In genomic region chr9:115507131-115507689, GRCm38 (mm10) we compare ENCODE assay signal across 19 mouse cellular contexts.
A peak's percentile ranks its signal among the peaks of the same experiment; 100 is the strongest.
DNase-seq lines count a peak whose midpoint lies in the region; ATAC-seq lines count a peak whose summit lies in the region.
"Had no signal": no experiment of that assay in that cellular context is flagged by ENCODE, and none has a peak within 500 bp of the region (broad histone marks: within the 10 kb centered on the region; RNA-seq: fewer than 3 reads in every experiment).

No protein-coding gene starts in this region.

- no peak overlapping the region for H3K9ac ChIP-seq in forebrain, embryonic 13.5 days
- no peak overlapping the region for H3K9ac ChIP-seq in forebrain, embryonic 16.5 days (replicated peaks; ENCODE audit: low read depth, low read length)
- H3K9ac ChIP-seq: heart, embryonic 13.5 days; hindbrain, embryonic 15.5 days had no signal

- ATAC-seq in forebrain, embryonic 13.5 days = peak; percentile 79; the same call in 1 of the 2 replicates
- peak; percentile 74 for ATAC-seq in forebrain, embryonic 16.5 days
- ATAC-seq in granulocyte monocyte progenitor cell, adult 5-6 weeks (replicated peaks; ENCODE audit: poor library complexity, severe bottlenecking) = no peak
- no peak for ATAC-seq in activated CD4-positive, CD25-positive, alpha-beta regulatory T cell, adult 4 months
- ATAC-seq: intestine, embryonic 16.5 days had no signal

- no peaks in the 10 kb centered on the region for H3K27me3 ChIP-seq in forebrain, embryonic 13.5 days
- no peaks in the 10 kb centered on the region for H3K27me3 ChIP-seq in forebrain, embryonic 10.5 days (ENCODE audit: poor library complexity, severe bottlenecking)
- H3K27me3 ChIP-seq in forebrain, embryonic 16.5 days (replicated peaks; ENCODE audit: control insufficient read depth, insufficient read depth, low read length) = no peaks in the 10 kb centered on the region
- H3K27me3 ChIP-seq: CH12.LX; heart, embryonic 13.5 days; hindbrain, embryonic 15.5 days had no signal

- H3K4me3 ChIP-seq in forebrain, embryonic 13.5 days = no peak overlapping the region
- no peak overlapping the region for H3K4me3 ChIP-seq in forebrain, embryonic 10.5 days
- H3K4me3 ChIP-seq in forebrain, embryonic 16.5 days (replicated peaks; ENCODE audit: low read length) = no peak overlapping the region
- H3K4me3 ChIP-seq: embryonic facial prominence, embryonic 10.5 days; gastrocnemius, adult 2 months; heart, embryonic 13.5 days; hindbrain, embryonic 15.5 days had no signal

- H3K27ac ChIP-seq in forebrain, embryonic 13.5 days = peak overlapping the region; percentile 6; the same call in 1 of the 2 replicates
- H3K27ac ChIP-seq in forebrain, embryonic 10.5 days = no peak overlapping the region
- H3K27ac ChIP-seq in forebrain, embryonic 16.5 days (ENCODE audit: low read length) = no peak overlapping the region
- H3K27ac ChIP-seq: embryonic facial prominence, embryonic 10.5 days; gastrocnemius, adult 2 months; heart, embryonic 13.5 days; hindbrain, embryonic 15.5 days had no signal

- H3K36me3 ChIP-seq in forebrain, embryonic 13.5 days (ENCODE audit: poor library complexity, severe bottlenecking) = no peaks in the 10 kb centered on the region
- no peaks in the 10 kb centered on the region for H3K36me3 ChIP-seq in forebrain, embryonic 10.5 days (replicated peaks)
- no peaks in the 10 kb centered on the region for H3K36me3 ChIP-seq in forebrain, embryonic 16.5 days (ENCODE audit: control insufficient read depth, insufficient read depth)
- H3K36me3 ChIP-seq: embryonic facial prominence, embryonic 10.5 days; heart, embryonic 13.5 days; hindbrain, embryonic 15.5 days had no signal

- peaks cover 12% of the 10 kb centered on the region for H3K4me1 ChIP-seq in forebrain, embryonic 13.5 days
- H3K4me1 ChIP-seq in forebrain, embryonic 10.5 days = peaks cover 10% of the 10 kb centered on the region
- H3K4me1 ChIP-seq in forebrain, embryonic 16.5 days (replicated peaks; ENCODE audit: control insufficient read depth, insufficient read depth, low read length) = peaks cover 3% of the 10 kb centered on the region
- H3K4me1 ChIP-seq: embryonic facial prominence, embryonic 10.5 days; heart, embryonic 13.5 days had no signal

- DNase-seq in forebrain, embryonic 10.5 days (ENCODE audit: extremely low spot score, low spot score) = no peak
- DNase-seq in right cerebral cortex, postnatal 4 days = peak; percentile 6
- no peak for DNase-seq in right cerebral cortex, adult 2 months (ENCODE audit: low spot score in 2 of 2)
- DNase-seq: adrenal gland, postnatal 10 days; cerebellum, adult 11-12 months; cerebellum, adult 9-10 months; gastrocnemius, adult 2 months; gastrocnemius, postnatal 25 days; heart, adult 11 months; heart, postnatal 36 days had no signal

- H3K4me2 ChIP-seq in forebrain, embryonic 13.5 days = no peak overlapping the region
- no peak overlapping the region for H3K4me2 ChIP-seq in forebrain, embryonic 16.5 days (ENCODE audit: low read length)
- H3K4me2 ChIP-seq: heart, embryonic 13.5 days; hindbrain, embryonic 15.5 days had no signal

- WGBS in forebrain, embryonic 13.5 days = 24% methylated on average over 7 of the region's 7 CpGs
- WGBS in forebrain, embryonic 10.5 days = 57% methylated on average over 7 of the region's 7 CpGs
- WGBS in forebrain, embryonic 16.5 days = 13% methylated on average over 7 of the region's 7 CpGs

- H3K9me3 ChIP-seq in forebrain, embryonic 13.5 days (replicated peaks) = no peaks in the 10 kb centered on the region
- no peaks in the 10 kb centered on the region for H3K9me3 ChIP-seq in forebrain, embryonic 10.5 days
- H3K9me3 ChIP-seq in forebrain, embryonic 16.5 days (ENCODE audit: control insufficient read depth, low read length) = no peaks in the 10 kb centered on the region
- H3K9me3 ChIP-seq: embryonic facial prominence, embryonic 10.5 days; heart, embryonic 13.5 days; hindbrain, embryonic 15.5 days had no signal

Comparison
In these comparisons a context has a peak if more than half of its experiments do, and no peak if none do; other contexts are left out.
1. ATAC-seq: peak in forebrain, embryonic 13.5 days (single experiment) and forebrain, embryonic 16.5 days (single experiment); none in granulocyte monocyte progenitor cell, adult 5-6 weeks (single experiment) and activated CD4-positive, CD25-positive, alpha-beta regulatory T cell, adult 4 months (single experiment).